Mouse (Mus musculus) liver, embryonic 15.5 days (tissue): ENCODE results near the gene Ctrl. TPM values are rescaled to one million over a fixed set of nuclear protein-coding genes. Genes with fewer than 3 reads are reported as not detected.
"Not testable (repeated sequence)": the region's sequence is repeated elsewhere in the genome, so short reads cannot be mapped to it uniquely, and the experiment has no call there.

Experiments
- ATAC-seq: fragments of 200-750 bp; cut with Nextera tagmentation; 2 replicates; pipeline ENCODE4 v1.8.0; 2017; ENCODE audit warnings: moderate number of reproducible peaks, mild to moderate bottlenecking, moderate library complexity; ENCODE audit not compliant: insufficient read depth
- H3K27ac ChIP-seq: fragments of 300-500 bp; sonication (generic); replicated peaks from 2 replicates; pipeline ENCODE4 v1.5.1; 2015; ENCODE audit warnings: mild to moderate bottlenecking, inconsistent platforms
- H3K27me3 ChIP-seq: fragments of 300-500 bp; sonication (generic); 2 replicates; pipeline ENCODE4 v1.6.1; 2015; ENCODE audit warnings: mild to moderate bottlenecking, inconsistent platforms
- H3K36me3 ChIP-seq: fragments of 300-500 bp; sonication (generic); replicated peaks from 2 replicates; pipeline ENCODE4 v1.6.1; 2015; ENCODE audit warnings: moderate library complexity, mild to moderate bottlenecking, inconsistent platforms
- H3K4me1 ChIP-seq: fragments of 300-500 bp; sonication (generic); replicated peaks from 2 replicates; pipeline ENCODE4 v1.6.1; 2015; ENCODE audit warnings: inconsistent platforms
- H3K4me2 ChIP-seq: fragments of 300-500 bp; sonication (generic); 2 replicates; pipeline ENCODE4 v1.6.1; 2015; ENCODE audit warnings: moderate library complexity, mild to moderate bottlenecking, inconsistent platforms
- H3K4me3 ChIP-seq: fragments of 300-500 bp; sonication (generic); replicated peaks from 2 replicates; pipeline ENCODE4 v1.5.1; 2015; ENCODE audit warnings: mild to moderate bottlenecking, inconsistent platforms
- H3K9ac ChIP-seq: fragments of 300-500 bp; sonication (generic); 2 replicates; pipeline ENCODE4 v1.6.1; 2015; ENCODE audit warnings: moderate library complexity, mild to moderate bottlenecking, inconsistent platforms
- H3K9me3 ChIP-seq: fragments of 300-500 bp; sonication (generic); replicated peaks from 2 replicates; pipeline ENCODE4 v1.6.1; 2016; ENCODE audit warnings: inconsistent platforms
- WGBS: fragments of 180-500 bp; shearing (Covaris S2); methylation state at CpG from one replicate; pipeline ENCODE4 v1.1.7; 2015; ENCODE audit warnings: mixed read lengths; ENCODE audit not compliant: insufficient replicate concordance; 5-methylcytosine and 5-hydroxymethylcytosine counted together
- polyA plus RNA-seq: library from polyadenylated mRNA; unstranded; fragments of >200 nt; fragmentation: Nextera tagmentation; extraction: Ambion mirVana; gene quantifications from 2 replicates; pipeline ENCODE4 v1.2.1, GENCODE M21; 2015

Ctrl gene
- polyA plus RNA-seq = 0.20 and 0.36 TPM in 2 replicates

DNA sequence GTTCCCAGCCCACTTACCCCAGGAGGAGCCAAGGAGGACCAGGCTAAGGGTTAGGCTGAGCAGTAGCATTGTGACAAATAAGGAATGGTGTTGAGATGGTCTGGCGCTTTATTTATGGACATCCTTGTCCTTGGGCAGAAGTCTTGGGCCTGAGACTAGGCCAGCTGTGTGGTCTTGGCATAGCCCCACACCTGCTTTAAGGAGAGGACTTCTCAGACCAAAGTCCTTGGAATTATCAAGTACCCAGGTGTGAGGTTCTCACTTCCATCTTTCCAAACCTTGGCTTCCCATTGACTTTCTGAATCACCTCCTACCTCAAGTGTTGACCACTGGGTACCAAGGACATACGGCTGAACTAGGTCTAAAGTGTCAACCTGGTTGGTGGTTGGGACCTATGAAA, at the start of gene Ctrl:
Gene Ctrl (minus strand): TSS at position 101 of the 400 bp plus-strand sequence.
- no peak within 1 kb of the TSS for H3K4me2 ChIP-seq
- no peak within 1 kb of the TSS for H3K4me3 ChIP-seq
- H3K27ac ChIP-seq = no peak within 1 kb of the TSS
- H3K27me3 ChIP-seq = no peaks in the 10 kb centered on the region
- peaks cover 38% of the 10 kb centered on the region for H3K4me1 ChIP-seq
- WGBS = 76% methylated on average over 2 of the region's 2 CpGs
- peaks cover 17% of the 10 kb centered on the region for H3K36me3 ChIP-seq
- no peak for ATAC-seq
- H3K9ac ChIP-seq = no peak within 1 kb of the TSS
- H3K9me3 ChIP-seq = no peaks in the 10 kb centered on the region

DNA sequence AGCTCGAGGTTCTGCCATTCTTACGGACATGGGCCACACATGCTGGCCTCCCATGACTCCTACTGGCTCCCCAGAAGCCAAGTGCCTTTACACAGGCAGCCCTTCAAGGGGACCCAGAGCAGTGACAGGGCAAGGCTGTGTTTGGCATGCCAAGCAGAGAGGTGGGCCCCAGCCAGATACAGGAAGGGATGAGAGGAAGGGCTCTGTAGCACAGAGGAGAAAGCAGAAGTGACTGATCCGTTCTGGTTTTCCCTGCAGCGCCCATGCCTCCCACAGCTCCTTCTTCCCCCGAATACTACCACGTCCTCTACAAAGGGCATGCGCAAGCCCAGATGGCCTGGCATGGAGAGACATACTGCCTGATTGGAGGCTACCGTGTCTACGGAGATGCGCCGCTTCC, 49.7 kb upstream of the Ctrl start:
- H3K4me2 ChIP-seq, H3K27ac ChIP-seq, H3K9ac ChIP-seq, H3K9me3 ChIP-seq, ATAC-seq, H3K4me3 ChIP-seq, H3K36me3 ChIP-seq, H3K4me1 ChIP-seq: not testable (repeated sequence)
- peaks cover 22% of the 10 kb centered on the region for H3K27me3 ChIP-seq
- 41% methylated on average over 11 of the region's 11 CpGs for WGBS

DNA sequence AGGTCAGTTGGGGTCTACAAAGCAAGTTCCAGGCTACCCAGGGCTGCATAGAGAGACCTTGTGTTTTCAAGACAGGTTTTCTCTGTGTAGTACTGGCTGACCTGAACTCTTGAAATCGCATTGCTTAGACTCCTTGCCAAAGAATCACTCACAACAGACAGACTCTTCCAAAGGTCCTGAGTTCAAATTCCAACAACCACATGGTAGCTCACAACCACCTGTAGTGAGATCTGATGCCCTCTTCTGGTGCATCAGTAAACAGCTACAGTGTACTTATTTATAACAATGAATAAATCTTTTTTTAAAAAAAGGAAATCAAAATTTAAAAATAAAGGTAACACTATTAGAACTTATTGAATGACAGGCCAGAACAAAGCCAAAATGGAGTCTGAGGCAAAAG, 47.5 kb upstream of the Ctrl start:
- no peak for ATAC-seq
- H3K27ac ChIP-seq = no peak overlapping the region
- no peak overlapping the region for H3K4me3 ChIP-seq
- H3K36me3 ChIP-seq = no peaks in the 10 kb centered on the region
- WGBS = 74% methylated on average over 1 of the region's 1 CpGs
- H3K9ac ChIP-seq = no peak overlapping the region
- H3K4me2 ChIP-seq = no peak overlapping the region
- peaks cover 7% of the 10 kb centered on the region; the same call in 1 of the 2 replicates for H3K4me1 ChIP-seq
- H3K27me3 ChIP-seq = 0 out of 2 replicates have a peak, but pooled peaks cover 14% of the 10 kb centered on the region
- H3K9me3 ChIP-seq = no peaks in the 10 kb centered on the region

DNA sequence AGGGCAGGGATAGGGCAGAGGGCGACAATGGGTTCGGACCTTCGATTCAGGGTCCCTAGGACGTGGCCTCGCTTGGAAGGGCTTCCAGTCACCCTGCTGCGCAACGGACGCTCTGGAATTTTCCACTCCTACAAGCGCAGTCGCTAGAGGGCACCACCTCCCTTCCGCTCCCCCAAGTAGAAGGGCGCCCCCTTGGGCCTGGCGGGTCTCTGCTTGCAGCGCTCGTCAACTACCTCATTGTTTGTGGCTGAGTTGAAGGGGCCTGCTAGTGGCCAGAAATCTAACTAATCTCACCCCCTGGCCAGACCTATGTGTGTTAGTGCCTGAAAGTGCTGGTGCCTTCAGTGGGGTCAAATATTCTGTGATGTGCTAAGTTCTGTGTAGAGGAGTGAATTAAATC, 45.7 kb upstream of the Ctrl start, which contains the start of gene Dpep3:
Gene Dpep3 (minus strand): TSS at position 105 of the 400 bp plus-strand sequence.
- Histone ChIP-seq H3K36me3 (no peaks in the 10 kb centered on the region), H3K4me3 (no peak within 1 kb of the TSS), H3K4me1 (peaks cover 9% of the 10 kb centered on the region; the same call in 1 of the 2 replicates), H3K4me2 (no peak within 1 kb of the TSS), H3K9me3 (no peaks in the 10 kb centered on the region), H3K27me3 (no peaks in the 10 kb centered on the region), H3K9ac (no peak within 1 kb of the TSS), H3K27ac (no peak within 1 kb of the TSS)
- ATAC-seq = no peak
- WGBS = 88% methylated on average over 15 of the region's 15 CpGs

DNA sequence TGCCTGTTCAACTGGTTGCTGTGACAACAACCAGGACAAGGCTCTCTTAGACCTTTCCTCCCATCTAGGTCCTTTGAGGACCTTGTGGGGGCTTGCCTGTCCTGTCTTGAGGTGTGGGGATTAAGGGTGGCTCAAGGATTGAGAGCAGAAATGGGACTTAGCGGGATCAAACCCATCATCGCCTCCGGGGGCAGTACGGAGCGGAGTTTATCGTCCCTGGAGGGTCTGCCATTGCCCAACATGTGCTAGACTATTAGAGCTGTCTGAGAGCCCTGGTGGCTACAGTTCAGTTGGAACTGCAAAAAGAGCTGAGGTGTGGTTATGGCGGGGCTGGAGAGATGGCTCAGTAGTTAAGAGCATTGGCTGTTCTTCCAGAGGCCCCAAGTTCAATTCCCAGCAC, 41.7 kb upstream of the Ctrl start:
- no peak overlapping the region for H3K4me3 ChIP-seq
- H3K4me1 ChIP-seq = 0 out of 2 replicates have a peak, but pooled peaks cover 13% of the 10 kb centered on the region
- no peak overlapping the region for H3K4me2 ChIP-seq
- H3K27me3 ChIP-seq = no peaks in the 10 kb centered on the region
- no peak for ATAC-seq
- no peak overlapping the region for H3K9ac ChIP-seq
- WGBS = 69% methylated on average over 7 of the region's 7 CpGs
- no peaks in the 10 kb centered on the region for H3K9me3 ChIP-seq
- no peaks in the 10 kb centered on the region for H3K36me3 ChIP-seq
- H3K27ac ChIP-seq = no peak overlapping the region

DNA sequence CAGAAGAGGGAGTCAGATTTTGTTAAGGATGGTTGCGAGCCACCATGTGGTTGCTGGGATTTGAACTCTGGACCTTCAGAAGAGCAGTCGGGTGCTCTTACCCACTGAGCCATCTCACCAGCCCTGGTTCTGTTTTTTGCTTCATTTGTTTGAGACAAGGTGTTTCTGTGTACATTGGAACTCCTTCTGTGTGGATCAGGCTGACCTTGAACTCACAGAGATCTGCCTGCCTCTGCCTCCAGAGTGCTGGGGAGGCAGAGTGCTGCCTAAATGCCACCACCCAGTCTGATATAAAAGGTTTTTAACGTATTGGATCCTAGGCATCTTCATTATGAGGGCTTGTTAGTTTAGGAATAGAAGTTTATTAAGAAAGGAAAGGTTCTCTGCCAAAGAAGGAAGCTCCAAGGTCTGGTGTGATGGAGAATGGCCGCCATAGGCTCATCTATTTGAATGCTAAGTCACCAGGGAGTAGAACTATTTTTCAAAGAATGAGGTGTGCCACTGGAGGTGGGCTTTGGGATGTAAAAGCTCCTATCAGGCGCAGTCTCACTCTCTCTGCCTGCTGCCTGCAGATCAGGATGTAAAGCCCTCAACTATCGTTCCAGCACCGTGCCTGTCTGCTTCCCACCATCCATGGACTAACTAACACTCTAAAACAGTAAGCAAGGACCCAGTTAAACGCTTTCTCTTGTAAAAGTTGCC, 37.5 kb upstream of the Ctrl start:
- no peaks in the 10 kb centered on the region for H3K9me3 ChIP-seq
- no peaks in the 10 kb centered on the region for H3K27me3 ChIP-seq
- ATAC-seq = no peak
- H3K9ac ChIP-seq = no peak overlapping the region
- no peak overlapping the region for H3K27ac ChIP-seq
- H3K4me3 ChIP-seq = no peak overlapping the region
- H3K4me1 ChIP-seq = peaks cover 30% of the 10 kb centered on the region
- no peak overlapping the region for H3K4me2 ChIP-seq
- no peaks in the 10 kb centered on the region for H3K36me3 ChIP-seq
- WGBS = 71% methylated on average over 8 of the region's 8 CpGs

DNA sequence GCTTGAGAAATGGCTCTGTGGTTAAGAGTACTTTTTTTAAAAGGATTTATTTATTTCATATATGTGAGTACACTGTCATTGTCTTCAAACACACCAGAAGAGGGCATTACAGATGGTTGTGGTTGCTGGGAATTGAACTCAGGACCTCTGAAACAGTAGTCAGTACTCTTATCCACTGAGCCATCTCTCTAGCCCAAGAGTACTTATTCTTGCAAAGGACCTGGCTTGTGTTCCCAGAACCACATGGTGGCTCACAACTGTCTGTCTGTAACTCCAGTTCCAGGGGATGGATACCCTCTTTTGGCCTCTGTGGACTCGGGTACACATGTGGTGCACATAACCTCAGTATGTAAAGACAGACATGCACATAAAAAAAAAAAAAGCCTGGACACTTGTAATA, 35.7 kb upstream of the Ctrl start:
- H3K9ac ChIP-seq = no peak overlapping the region
- H3K27ac ChIP-seq = no peak overlapping the region
- no peak for ATAC-seq
- no peaks in the 10 kb centered on the region for H3K27me3 ChIP-seq
- WGBS = 63% methylated on average over 1 of the region's 1 CpGs
- H3K4me1 ChIP-seq = peaks cover 47% of the 10 kb centered on the region
- H3K36me3 ChIP-seq = no peaks in the 10 kb centered on the region
- no peak overlapping the region for H3K4me3 ChIP-seq
- H3K4me2 ChIP-seq = no peak overlapping the region
- H3K9me3 ChIP-seq = no peaks in the 10 kb centered on the region

DNA sequence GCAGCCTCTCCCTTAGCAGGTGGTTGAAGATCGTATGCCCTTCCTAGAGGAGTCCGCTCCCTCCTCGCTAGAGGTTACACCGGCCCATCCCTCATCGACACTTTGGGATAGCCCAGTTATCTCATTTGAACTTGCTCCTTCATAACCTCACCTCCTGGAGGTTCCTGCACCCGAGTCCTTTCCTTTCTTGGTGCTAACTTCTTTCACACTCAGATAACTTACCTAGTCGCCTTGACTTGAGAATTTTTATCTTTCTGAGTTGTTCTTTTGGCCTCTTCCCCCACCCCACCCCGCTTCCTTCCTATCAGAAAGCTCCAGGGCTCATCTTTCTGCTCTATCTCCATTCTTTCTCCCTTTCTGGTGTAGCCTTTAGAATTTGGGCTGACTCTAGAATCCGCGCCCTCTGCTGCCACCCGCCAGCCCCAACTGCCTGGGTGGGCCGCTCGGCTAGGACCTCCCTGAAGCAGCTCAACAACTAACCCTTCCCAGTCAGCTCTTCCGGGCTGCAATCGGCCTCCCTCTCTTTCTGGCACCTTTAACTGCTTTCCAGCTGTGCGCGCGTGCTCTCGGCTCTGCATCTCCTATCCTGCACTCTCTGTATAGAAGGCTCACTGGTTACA, 33.1 kb upstream of the Ctrl start:
- H3K27ac ChIP-seq = peak overlapping the region; percentile 93
- 5% methylated on average over 19 of the region's 19 CpGs for WGBS

DNA sequence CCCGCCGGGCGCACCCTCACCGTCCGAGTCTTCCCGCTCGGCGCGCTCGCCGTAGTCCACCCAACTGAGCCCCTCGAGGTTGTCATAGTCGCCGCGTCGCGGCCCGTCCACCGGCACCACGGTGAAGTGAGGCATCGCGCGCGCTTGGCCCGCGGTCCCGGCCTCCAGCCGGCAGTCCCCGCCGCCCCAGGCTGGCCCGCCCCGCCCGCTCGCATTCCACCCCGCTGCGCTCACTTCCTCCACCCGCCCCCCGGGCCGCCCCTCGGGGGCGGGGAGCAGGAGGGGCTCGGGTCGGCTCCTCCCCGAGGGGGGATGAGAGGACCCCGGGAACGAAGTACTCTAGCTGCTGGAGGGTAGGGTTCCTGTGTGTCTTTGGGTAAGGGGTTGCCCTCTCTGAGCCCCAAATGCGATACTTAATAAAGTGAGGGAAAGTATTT, 32.3 kb upstream of the Ctrl start, which contains the start of gene Slc12a4:
Gene Slc12a4 (minus strand): TSS at position 193 of the 437 bp plus-strand sequence.
- H3K27ac ChIP-seq = peak within 1 kb of the TSS; percentile 93
- peak; percentile 74 for ATAC-seq
- H3K4me2 ChIP-seq = peak within 1 kb of the TSS; percentile 97
- WGBS = 1% methylated on average over 47 of the region's 47 CpGs
- no peaks in the 10 kb centered on the region for H3K9me3 ChIP-seq
- H3K9ac ChIP-seq = peak within 1 kb of the TSS; percentile 75
- H3K4me3 ChIP-seq = peak within 1 kb of the TSS; percentile 77
- peaks cover 77% of the 10 kb centered on the region for H3K4me1 ChIP-seq
- no peaks in the 10 kb centered on the region for H3K27me3 ChIP-seq
- H3K36me3 ChIP-seq = no peaks in the 10 kb centered on the region

More for the DNA sequence above, 33.1 kb upstream of the Ctrl start:
- no peaks in the 10 kb centered on the region for H3K36me3 ChIP-seq
- peak; percentile 71 for ATAC-seq
- H3K4me2 ChIP-seq = peak overlapping the region; percentile 97
- H3K9ac ChIP-seq = peak overlapping the region; percentile 75
- no peaks in the 10 kb centered on the region for H3K9me3 ChIP-seq
- peak overlapping the region; percentile 77 for H3K4me3 ChIP-seq
- no peaks in the 10 kb centered on the region for H3K27me3 ChIP-seq
- peaks cover 68% of the 10 kb centered on the region for H3K4me1 ChIP-seq

DNA sequence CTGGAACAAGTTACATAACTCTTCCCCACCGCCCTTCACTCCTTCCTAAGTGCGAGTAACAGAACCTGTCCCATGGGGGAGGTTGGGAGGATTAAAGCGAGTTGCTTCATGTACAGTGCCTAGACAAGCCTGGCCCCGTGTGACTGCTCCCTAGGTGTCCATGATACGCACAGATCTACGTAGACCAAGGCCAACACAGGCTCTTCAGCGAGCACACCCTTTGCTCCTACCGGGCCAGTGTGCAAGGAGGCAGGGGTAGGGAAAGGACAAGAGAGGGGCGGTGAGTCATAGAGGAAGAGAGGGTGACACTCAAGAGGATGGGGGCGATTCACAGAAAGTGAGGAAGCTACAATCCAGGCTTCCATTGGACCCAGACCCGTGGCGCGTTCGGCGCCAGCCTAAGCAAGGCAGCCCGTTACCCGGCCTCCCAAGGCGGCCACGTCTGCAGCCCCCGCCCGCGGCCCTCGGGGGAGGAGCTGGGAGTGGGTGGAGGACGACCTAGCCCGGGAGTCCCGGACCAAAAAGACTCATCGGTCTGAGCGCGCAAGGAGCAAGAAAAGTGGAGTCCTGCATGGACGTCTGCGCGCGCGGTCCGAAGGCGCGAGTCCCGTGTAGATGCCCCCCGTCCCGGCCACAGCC, 31.7 kb upstream of the Ctrl start:
- Histone ChIP-seq H3K4me3 (peak overlapping the region; percentile 77), H3K27me3 (no peaks in the 10 kb centered on the region), H3K9ac (peak overlapping the region; percentile 75), H3K27ac (peak overlapping the region; percentile 93), H3K9me3 (no peaks in the 10 kb centered on the region), H3K36me3 (peaks cover 3% of the 10 kb centered on the region), H3K4me1 (peaks cover 82% of the 10 kb centered on the region), H3K4me2 (peak overlapping the region; percentile 97)
- 2% methylated on average over 40 of the region's 40 CpGs for WGBS
- ATAC-seq = peak; percentile 49
